Comparison of ENCODE assay signal across 8 mouse cellular contexts in the genomic region with DNA sequence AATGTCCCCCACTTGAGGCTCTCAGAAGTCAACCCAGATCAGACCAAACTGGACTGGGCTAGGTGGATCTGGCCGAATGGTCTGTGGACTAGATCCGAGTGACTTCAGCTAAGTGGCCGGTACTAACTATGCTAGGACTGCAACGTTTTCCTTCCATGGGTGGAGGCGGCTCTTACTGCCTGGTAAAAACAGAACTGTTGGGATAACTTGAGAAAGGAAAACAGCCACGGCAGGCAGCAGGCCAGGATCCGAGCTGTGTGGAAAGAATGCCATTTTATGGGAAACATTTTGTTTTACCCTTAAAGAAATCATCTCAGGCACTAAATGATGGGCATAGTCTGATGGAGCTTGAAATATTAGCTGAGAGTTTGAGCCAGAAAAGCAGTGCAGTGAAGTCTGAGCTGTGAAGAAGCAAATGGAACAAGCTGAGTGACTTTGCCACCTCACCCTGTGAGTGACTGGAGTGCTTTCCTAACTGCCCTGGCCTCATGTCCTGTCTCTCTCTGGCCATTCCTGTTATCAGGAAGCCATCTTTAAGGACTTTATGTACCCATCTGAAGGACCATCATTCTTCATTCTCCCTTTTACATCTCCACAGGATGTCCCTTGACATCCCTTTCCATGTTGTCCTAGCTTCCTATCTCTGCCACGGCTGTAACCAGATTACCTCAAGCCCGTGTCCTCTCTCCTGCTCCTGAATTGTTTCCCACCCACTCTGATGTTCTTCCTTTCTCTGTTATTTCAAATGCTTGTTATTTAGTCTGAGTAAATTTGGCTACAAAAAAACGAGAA.
DNase-seq lines count a peak whose midpoint lies in the region; ATAC-seq and TF ChIP-seq lines count a peak whose summit lies in the region.
"Had no signal": no experiment of that assay in that cellular context is flagged by ENCODE, and none has a peak within 500 bp of the region (broad histone marks: within the 10 kb centered on the region; RNA-seq: fewer than 3 reads in every experiment).

No protein-coding gene starts in this region.

- no peaks in the 10 kb centered on the region for H3K9me3 ChIP-seq in megakaryocyte, embryonic 14.5 days
- H3K9me3 ChIP-seq in heart, embryonic 13.5 days: no peaks in the 10 kb centered on the region
- H3K9me3 ChIP-seq in kidney, embryonic 16.5 days (ENCODE audit: low read length): no peaks in the 10 kb centered on the region
- H3K9me3 ChIP-seq: forebrain, embryonic 10.5 days had no signal

- no peak for ATAC-seq in megakaryocyte, adult 5-6 weeks (ENCODE audit: poor library complexity, severe bottlenecking)
- ATAC-seq in heart, embryonic 13.5 days (ENCODE audit: extremely low read depth, insufficient number of reproducible peaks, low FRiP score, low TSS enrichment): no peak
- ATAC-seq in kidney, embryonic 16.5 days (ENCODE audit: low FRiP score, low TSS enrichment): no peak

- WGBS in heart, embryonic 13.5 days: 37% methylated on average over 10 of the region's 10 CpGs
- 34% methylated on average over 10 of the region's 10 CpGs for WGBS in kidney, embryonic 16.5 days
- 12% methylated on average over 10 of the region's 10 CpGs for WGBS in small intestine, adult 2 months

- no peak for TF ChIP-seq CTCF in small intestine, adult 2 months (IDR thresholded peaks at IDR 0.05; ENCODE audit: extremely low read depth, insufficient read length, insufficient replicate concordance, low read depth, low read length)

- peaks cover 42% of the 10 kb centered on the region for H3K36me3 ChIP-seq in megakaryocyte, embryonic 14.5 days (replicated peaks; ENCODE audit: low read length)
- peaks cover 34% of the 10 kb centered on the region for H3K36me3 ChIP-seq in heart, embryonic 13.5 days
- peaks cover 1% of the 10 kb centered on the region; the same call in 1 of the 2 replicates for H3K36me3 ChIP-seq in kidney, embryonic 16.5 days (ENCODE audit: insufficient read depth, low read length)
- peaks cover 4% of the 10 kb centered on the region; the same call in 1 of the 2 replicates for H3K36me3 ChIP-seq in small intestine, adult 2 months (ENCODE audit: control insufficient read depth, insufficient read depth, low read length)
- H3K36me3 ChIP-seq: forebrain, embryonic 10.5 days had no signal

- H3K27ac ChIP-seq in heart, embryonic 13.5 days (replicated peaks): peak overlapping the region; percentile 99
- H3K27ac ChIP-seq in kidney, embryonic 16.5 days (ENCODE audit: low read length): peak overlapping the region; percentile 63
- peak overlapping the region; percentile 78 for H3K27ac ChIP-seq in small intestine, adult 2 months (ENCODE audit: insufficient read depth, low read depth, low read length)
- H3K27ac ChIP-seq: forebrain, embryonic 10.5 days had no signal

- peak overlapping the region; percentile 97 for H3K9ac ChIP-seq in heart, embryonic 13.5 days
- peak overlapping the region; percentile 56 for H3K9ac ChIP-seq in kidney, embryonic 16.5 days (replicated peaks; ENCODE audit: low read length)

- H3K4me1 ChIP-seq in megakaryocyte, embryonic 14.5 days: peaks cover 58% of the 10 kb centered on the region
- peaks cover 80% of the 10 kb centered on the region for H3K4me1 ChIP-seq in heart, embryonic 13.5 days
- peaks cover 82% of the 10 kb centered on the region for H3K4me1 ChIP-seq in kidney, embryonic 16.5 days (ENCODE audit: insufficient read depth, low read length)
- H3K4me1 ChIP-seq in small intestine, adult 2 months (ENCODE audit: control insufficient read depth, insufficient read depth, insufficient read length, low read length): peaks cover 33% of the 10 kb centered on the region

- 0 out of 2 replicates have a peak, but pooled peaks have one; percentile 23 for TF ChIP-seq POLR2A in small intestine, adult 2 months (IDR thresholded peaks at IDR 0.05; ENCODE audit: low read depth, low read length)

- H3K4me3 ChIP-seq in megakaryocyte, embryonic 14.5 days (replicated peaks): peak overlapping the region; percentile 76
- H3K4me3 ChIP-seq in heart, embryonic 13.5 days: peak overlapping the region; percentile 85
- peak overlapping the region; percentile 64 for H3K4me3 ChIP-seq in kidney, embryonic 16.5 days (ENCODE audit: low read length)
- peak overlapping the region; percentile 30 for H3K4me3 ChIP-seq in small intestine, adult 2 months (ENCODE audit: low read depth, low read length)

- no peak for DNase-seq in embryo, embryonic 9.5 days (ENCODE audit: extremely low spot score)
- no peak for DNase-seq in Muller cell, postnatal 12 days (ENCODE audit: inconsistent ontology term)

- H3K4me2 ChIP-seq in heart, embryonic 13.5 days: peak overlapping the region; percentile 83
- H3K4me2 ChIP-seq in kidney, embryonic 16.5 days (replicated peaks; ENCODE audit: low read depth, low read length): peak overlapping the region; percentile 71

- peaks cover 6% of the 10 kb centered on the region for H3K27me3 ChIP-seq in megakaryocyte, embryonic 14.5 days (replicated peaks)
- H3K27me3 ChIP-seq in heart, embryonic 13.5 days (replicated peaks): no peaks in the 10 kb centered on the region
- no peaks in the 10 kb centered on the region for H3K27me3 ChIP-seq in kidney, embryonic 16.5 days (ENCODE audit: insufficient read depth, low read length)
- no peaks in the 10 kb centered on the region for H3K27me3 ChIP-seq in small intestine, adult 2 months (ENCODE audit: control insufficient read depth, insufficient read depth, low read length)

Comparison
In these comparisons a context has a peak if more than half of its experiments do, and no peak if none do; other contexts are left out.
1. H3K4me3 ChIP-seq: peak in every context shown above with its lines; median percentile 85 in heart, embryonic 13.5 days; 76 in megakaryocyte, embryonic 14.5 days; 64 in kidney, embryonic 16.5 days; 30 in small intestine, adult 2 months.